Mouse (Mus musculus): ENCODE data around the gene Mmp11. TPM values are rescaled to one million over a fixed set of nuclear protein-coding genes. Genes with fewer than 3 reads are reported as not detected.
A peak's percentile ranks its signal among the peaks of the same experiment; 100 is the strongest.

Mmp11 gene
- polyA plus RNA-seq, 1 experiment from 2014 or later, result 33.8 TPM

DNA sequence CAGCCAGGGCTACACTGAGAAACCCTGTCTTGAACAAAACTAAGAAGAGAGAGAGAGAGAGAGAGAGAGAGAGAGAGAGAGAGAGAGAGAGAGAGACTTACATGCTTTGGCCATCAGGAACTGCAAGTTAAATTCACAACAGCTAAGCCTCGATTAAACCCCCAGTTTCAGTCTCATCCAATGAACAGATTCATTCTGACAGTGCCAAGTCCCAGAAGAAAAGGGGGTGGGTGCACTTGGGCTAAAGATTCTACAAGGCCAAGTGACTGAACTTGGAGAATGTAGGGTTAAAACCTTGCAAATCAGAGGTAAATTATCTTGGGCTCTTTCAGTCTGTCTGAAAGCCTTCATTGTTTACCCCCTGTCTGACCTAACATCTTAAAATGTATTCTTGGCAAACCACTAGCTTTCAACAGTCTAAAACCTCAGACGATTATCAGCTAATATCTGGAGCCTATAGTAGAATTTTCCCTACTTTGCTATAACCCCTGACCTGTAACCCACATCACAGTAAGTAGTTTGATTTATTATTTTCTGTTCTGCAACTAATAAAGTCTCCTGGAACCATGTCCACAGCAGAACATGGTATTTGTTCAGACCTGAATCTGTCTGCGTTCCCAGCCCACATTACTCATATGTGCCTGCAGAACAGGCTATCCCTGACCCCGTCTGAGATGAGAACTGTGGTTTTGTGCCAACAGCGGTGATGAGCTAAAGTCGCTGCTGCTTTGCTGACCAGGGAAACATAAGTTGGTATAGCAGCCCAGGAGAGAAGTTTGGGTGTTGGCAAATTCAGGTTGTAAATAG is 55.3 kb downstream of the Mmp11 start:
- H3K27ac ChIP-seq (ENCODE audit: low read length), result peak overlapping the region; percentile 54

DNA sequence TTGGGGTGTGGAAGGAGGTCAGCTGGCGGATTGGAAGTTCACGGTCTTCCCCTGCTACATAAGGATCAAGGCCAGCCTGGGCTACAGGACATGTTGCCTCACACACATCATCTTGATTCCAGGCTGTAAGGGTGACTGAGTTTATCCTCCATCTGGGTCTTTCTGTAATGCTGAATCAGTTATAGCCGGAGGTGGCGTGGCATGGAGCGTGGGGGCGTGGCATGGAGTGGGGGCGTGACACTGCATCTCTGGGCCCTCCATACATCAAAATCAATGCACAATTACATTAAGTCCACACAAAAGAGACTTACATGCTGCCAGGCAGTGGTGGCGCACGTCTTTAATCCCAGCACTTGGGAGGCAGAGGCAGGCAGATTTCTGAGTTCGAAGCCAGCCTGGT is 55.9 kb downstream of the Mmp11 start:
- Histone ChIP-seq H3K9ac (ENCODE audit: low read length) (no peak overlapping the region), H3K27ac (ENCODE audit: low read length) (no peak overlapping the region), H3K9me3 (replicated peaks; ENCODE audit: control insufficient read depth, low read length) (no peaks in the 10 kb centered on the region), H3K27me3 (ENCODE audit: control insufficient read depth, insufficient read depth, low read length) (no peaks in the 10 kb centered on the region), H3K36me3 (ENCODE audit: control insufficient read depth, insufficient read depth, low read length) (no peaks in the 10 kb centered on the region), H3K4me1 (ENCODE audit: control insufficient read depth, insufficient read depth, low read length) (peaks cover 16% of the 10 kb centered on the region), H3K4me2 (ENCODE audit: low read depth, low read length) (no peak overlapping the region), H3K4me3 (replicated peaks; ENCODE audit: low read length) (no peak overlapping the region)
- no peak for ATAC-seq (ENCODE audit: insufficient read depth, low FRiP score)
- 90% methylated on average over 10 of the region's 10 CpGs for WGBS

More for the DNA sequence above, 55.3 kb downstream of the Mmp11 start:
- Histone ChIP-seq H3K4me1 (ENCODE audit: control insufficient read depth, insufficient read depth, low read length) (peaks cover 16% of the 10 kb centered on the region), H3K27me3 (ENCODE audit: control insufficient read depth, insufficient read depth, low read length) (no peaks in the 10 kb centered on the region), H3K4me2 (ENCODE audit: low read depth, low read length) (no peak overlapping the region), H3K9me3 (replicated peaks; ENCODE audit: control insufficient read depth, low read length) (no peaks in the 10 kb centered on the region), H3K36me3 (ENCODE audit: control insufficient read depth, insufficient read depth, low read length) (no peaks in the 10 kb centered on the region), H3K4me3 (replicated peaks; ENCODE audit: low read length) (no peak overlapping the region), H3K9ac (ENCODE audit: low read length) (no peak overlapping the region)
- no peak for ATAC-seq (ENCODE audit: insufficient read depth, low FRiP score)
- 39% methylated on average over 6 of the region's 6 CpGs for WGBS

DNA sequence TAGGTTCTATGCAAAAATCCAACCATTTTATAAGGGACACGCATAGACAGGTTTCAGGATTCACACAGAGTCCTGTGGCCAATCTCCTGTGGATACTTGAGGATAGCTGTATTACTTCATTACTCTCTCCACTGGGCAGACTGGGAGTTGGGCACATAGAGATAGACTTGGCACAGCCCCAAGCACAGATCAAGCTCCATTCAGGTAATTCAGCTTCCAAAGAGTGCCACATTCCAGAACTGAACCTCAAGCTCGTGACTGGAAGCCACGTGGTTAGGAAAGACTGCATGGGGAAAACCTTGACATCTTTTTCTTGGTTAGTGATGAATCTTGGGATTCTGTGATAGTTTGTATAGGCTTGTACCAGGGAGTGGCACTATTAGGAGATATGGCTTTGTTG is 57.5 kb downstream of the Mmp11 start:
- no peak overlapping the region for H3K27ac ChIP-seq (ENCODE audit: low read length)
- H3K4me3 ChIP-seq (replicated peaks; ENCODE audit: low read length), result no peak overlapping the region
- 75% methylated on average over 3 of the region's 3 CpGs for WGBS
- H3K4me1 ChIP-seq (ENCODE audit: control insufficient read depth, insufficient read depth, low read length), result peaks cover 17% of the 10 kb centered on the region
- no peak overlapping the region for H3K9ac ChIP-seq (ENCODE audit: low read length)
- no peak overlapping the region for H3K4me2 ChIP-seq (ENCODE audit: low read depth, low read length)
- H3K9me3 ChIP-seq (replicated peaks; ENCODE audit: control insufficient read depth, low read length), result no peaks in the 10 kb centered on the region
- no peaks in the 10 kb centered on the region for H3K27me3 ChIP-seq (ENCODE audit: control insufficient read depth, insufficient read depth, low read length)
- ATAC-seq (ENCODE audit: insufficient read depth, low FRiP score), result no peak
- no peaks in the 10 kb centered on the region for H3K36me3 ChIP-seq (ENCODE audit: control insufficient read depth, insufficient read depth, low read length)

DNA sequence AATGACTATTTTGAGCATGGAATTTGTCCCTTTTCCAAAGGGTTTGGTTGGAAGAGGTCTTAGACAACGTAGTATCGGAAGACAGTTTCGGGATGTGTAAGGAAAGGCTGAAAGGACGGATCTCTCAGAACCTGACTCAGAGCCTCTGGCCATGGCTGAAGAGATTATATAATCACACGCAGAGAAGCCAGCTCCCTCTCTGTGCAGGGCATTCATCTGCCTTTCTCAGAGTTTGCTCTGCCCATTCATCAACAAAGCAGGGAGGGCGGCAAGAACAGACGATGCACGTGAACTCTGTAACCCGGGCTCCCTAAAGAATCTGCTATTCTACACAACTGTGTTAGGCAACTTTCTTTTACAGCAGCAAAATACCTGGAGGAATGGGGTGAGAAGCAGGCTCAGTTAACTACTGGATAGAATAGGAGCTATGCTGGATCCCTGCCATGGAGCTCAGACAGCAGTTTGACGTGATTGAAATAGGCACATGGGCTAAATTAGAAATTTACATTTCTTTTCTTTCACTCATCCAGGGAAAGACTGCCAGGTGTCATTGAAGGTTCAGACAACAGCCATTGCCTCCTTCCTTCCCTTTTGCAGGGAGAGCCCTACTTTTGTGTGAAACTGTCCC is 62.6 kb downstream of the Mmp11 start:
- 26% methylated on average over 10 of the region's 10 CpGs for WGBS
- peaks cover 10% of the 10 kb centered on the region for H3K4me1 ChIP-seq (ENCODE audit: control insufficient read depth, insufficient read depth, low read length)
- no peaks in the 10 kb centered on the region for H3K36me3 ChIP-seq (ENCODE audit: control insufficient read depth, insufficient read depth, low read length)
- no peaks in the 10 kb centered on the region for H3K9me3 ChIP-seq (replicated peaks; ENCODE audit: control insufficient read depth, low read length)
- H3K4me3 ChIP-seq (replicated peaks; ENCODE audit: low read length), result peak overlapping the region; percentile 35; the same call in 1 of the 2 replicates
- peak overlapping the region; percentile 58 for H3K9ac ChIP-seq (ENCODE audit: low read length)
- H3K4me2 ChIP-seq (ENCODE audit: low read depth, low read length), result peak overlapping the region; percentile 58
- H3K27me3 ChIP-seq (ENCODE audit: control insufficient read depth, insufficient read depth, low read length), result no peaks in the 10 kb centered on the region
- no peak for ATAC-seq (ENCODE audit: insufficient read depth, low FRiP score)
- peak overlapping the region; percentile 76 for H3K27ac ChIP-seq (ENCODE audit: low read length)

Other genes with a start within 250 kb of the Mmp11 start
- gene Cabin1, start 172.2 kb downstream of the Mmp11 start, polyA plus RNA-seq (2015; fragmentation: Nextera tagmentation; extraction: Ambion mirVana), result 29.3 and 34.0 TPM in 2 replicates
- 57.1 and 72.9 TPM in 2 replicates for gene Ddt, start 163.1 kb downstream of the Mmp11 start, polyA plus RNA-seq (2015; fragmentation: Nextera tagmentation; extraction: Ambion mirVana)
- not detected in 2 replicates for gene Gm20441, start 155.5 kb downstream of the Mmp11 start, polyA plus RNA-seq (2015; fragmentation: Nextera tagmentation; extraction: Ambion mirVana)
- 50.2 and 55.5 TPM in 2 replicates for gene Gstt3, start 155.1 kb downstream of the Mmp11 start, polyA plus RNA-seq (2015; fragmentation: Nextera tagmentation; extraction: Ambion mirVana)
- 20.6 and 20.8 TPM in 2 replicates for gene Gstt1, start 137.9 kb downstream of the Mmp11 start, polyA plus RNA-seq (2015; fragmentation: Nextera tagmentation; extraction: Ambion mirVana)
- gene Gstt4, start 114.0 kb downstream of the Mmp11 start, polyA plus RNA-seq (2015; fragmentation: Nextera tagmentation; extraction: Ambion mirVana), result not detected in 2 replicates
- gene Gstt2, start 99.1 kb downstream of the Mmp11 start, polyA plus RNA-seq (2015; fragmentation: Nextera tagmentation; extraction: Ambion mirVana), result 64.8 and 76.9 TPM in 2 replicates
- 1,459 and 1,538 TPM in 2 replicates for gene Mif, start 76.3 kb downstream of the Mmp11 start, polyA plus RNA-seq (2015; fragmentation: Nextera tagmentation; extraction: Ambion mirVana)
- gene Derl3, start 43.1 kb downstream of the Mmp11 start, polyA plus RNA-seq (2015; fragmentation: Nextera tagmentation; extraction: Ambion mirVana), result 9.6 and 11.9 TPM in 2 replicates
- 159 and 162 TPM in 2 replicates for gene Smarcb1, start 14.9 kb downstream of the Mmp11 start, polyA plus RNA-seq (2015; fragmentation: Nextera tagmentation; extraction: Ambion mirVana)
- 83.6 and 97.1 TPM in 2 replicates for gene Chchd10, start 3.4 kb downstream of the Mmp11 start, polyA plus RNA-seq (2015; fragmentation: Nextera tagmentation; extraction: Ambion mirVana)
- gene Gm867, start 4.2 kb upstream of the Mmp11 start, polyA plus RNA-seq (2015; fragmentation: Nextera tagmentation; extraction: Ambion mirVana), result 0.75 and 1.0 TPM in 2 replicates
- 1.9 and 2.1 TPM in 2 replicates for gene Vpreb3, start 6.6 kb upstream of the Mmp11 start, polyA plus RNA-seq (2015; fragmentation: Nextera tagmentation; extraction: Ambion mirVana)
- not detected in 2 replicates for gene Gm5134, start 18.0 kb upstream of the Mmp11 start, polyA plus RNA-seq (2015; fragmentation: Nextera tagmentation; extraction: Ambion mirVana)
- 15.7 and 15.9 TPM in 2 replicates for gene Zfp280b, start 96.2 kb upstream of the Mmp11 start, polyA plus RNA-seq (2015; fragmentation: Nextera tagmentation; extraction: Ambion mirVana)
- gene Slc5a4b, start 174.5 kb upstream of the Mmp11 start, polyA plus RNA-seq (2015; fragmentation: Nextera tagmentation; extraction: Ambion mirVana), result 0.15 TPM in 1 of 2 replicates, not detected in the other
- not detected in 2 replicates for gene Slc5a4a, start 211.0 kb upstream of the Mmp11 start, polyA plus RNA-seq (2015; fragmentation: Nextera tagmentation; extraction: Ambion mirVana)